Mouse (Mus musculus): ENCODE measurements around the gene Atp8a2. TPM values are rescaled to one million over a fixed set of nuclear protein-coding genes. Genes with fewer than 3 reads are reported as not detected.

The Atp8a2 gene
- polyA plus RNA-seq, 1 experiment from 2014 or later: 9.0 TPM

- 73% methylated on average over 7 of the region's 7 CpGs for WGBS
- H3K4me1 ChIP-seq (ENCODE audit: control insufficient read depth, insufficient read depth, low read length): no peaks in the 10 kb centered on the region
- no peaks in the 10 kb centered on the region for H3K36me3 ChIP-seq (ENCODE audit: control insufficient read depth, insufficient read depth, low read length)
- no peak overlapping the region for H3K27ac ChIP-seq (ENCODE audit: low read depth, low read length)
- H3K9me3 ChIP-seq (ENCODE audit: control insufficient read depth, low read length): 0 out of 2 replicates have a peak, but pooled peaks cover 2% of the 10 kb centered on the region
- no peak overlapping the region for H3K4me2 ChIP-seq (ENCODE audit: low read depth)
- no peak overlapping the region for H3K4me3 ChIP-seq (ENCODE audit: low read depth, low read length)
- ATAC-seq (ENCODE audit: insufficient read depth, low FRiP score, low TSS enrichment) (no peak), DNase-seq (ENCODE audit: low spot score) (no peak)
- no peaks in the 10 kb centered on the region for H3K27me3 ChIP-seq (ENCODE audit: control insufficient read depth, insufficient read depth, low read length)
- H3K9ac ChIP-seq (ENCODE audit: low read length): no peak overlapping the region
Measured at GRCm38 (mm10) chr14:59868369-59868768, 328.6 kb downstream of the Atp8a2 start.

DNA sequence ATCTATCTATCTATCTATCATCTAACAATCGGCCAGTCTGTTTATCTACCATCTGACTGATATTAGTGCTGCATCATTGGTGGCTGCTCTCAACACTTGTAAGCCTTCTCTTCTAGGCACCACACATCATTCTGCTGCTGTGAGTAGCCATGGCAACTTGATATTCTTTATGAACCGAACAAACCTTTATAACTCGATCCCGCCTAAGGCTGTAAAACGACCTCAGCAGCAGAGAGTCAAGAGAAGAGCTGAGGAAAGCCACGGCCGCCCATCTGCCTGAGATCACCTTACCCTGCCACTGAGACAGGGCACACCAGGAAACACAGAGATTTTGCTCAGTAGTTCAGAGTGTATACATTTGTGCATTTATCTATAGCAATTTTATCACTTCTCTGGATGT, 329.2 kb downstream of the Atp8a2 start:
- Histone ChIP-seq H3K36me3 (ENCODE audit: control insufficient read depth, insufficient read depth, low read length) (no peaks in the 10 kb centered on the region), H3K27me3 (ENCODE audit: control insufficient read depth, insufficient read depth, low read length) (no peaks in the 10 kb centered on the region), H3K4me1 (ENCODE audit: control insufficient read depth, insufficient read depth, low read length) (no peaks in the 10 kb centered on the region), H3K9me3 (ENCODE audit: control insufficient read depth, low read length) (0 out of 2 replicates have a peak, but pooled peaks cover 2% of the 10 kb centered on the region), H3K9ac (ENCODE audit: low read length) (no peak overlapping the region), H3K4me3 (ENCODE audit: low read depth, low read length) (no peak overlapping the region), H3K27ac (ENCODE audit: low read depth, low read length) (no peak overlapping the region), H3K4me2 (ENCODE audit: low read depth) (no peak overlapping the region)
- 55% methylated on average over 7 of the region's 7 CpGs for WGBS
- no peak for ATAC-seq (ENCODE audit: insufficient read depth, low FRiP score, low TSS enrichment)
- no peak for DNase-seq (ENCODE audit: low spot score)

GRCm38 (mm10) chr14:59866001-59866400, 331.0 kb downstream of the Atp8a2 start:
- Histone ChIP-seq H3K9ac (ENCODE audit: low read length) (no peak overlapping the region), H3K4me3 (ENCODE audit: low read depth, low read length) (no peak overlapping the region), H3K27ac (ENCODE audit: low read depth, low read length) (no peak overlapping the region), H3K9me3 (ENCODE audit: control insufficient read depth, low read length) (0 out of 2 replicates have a peak, but pooled peaks cover 2% of the 10 kb centered on the region), H3K4me1 (ENCODE audit: control insufficient read depth, insufficient read depth, low read length) (no peaks in the 10 kb centered on the region), H3K4me2 (ENCODE audit: low read depth) (no peak overlapping the region), H3K27me3 (ENCODE audit: control insufficient read depth, insufficient read depth, low read length) (no peaks in the 10 kb centered on the region), H3K36me3 (ENCODE audit: control insufficient read depth, insufficient read depth, low read length) (no peaks in the 10 kb centered on the region)
- ATAC-seq (ENCODE audit: insufficient read depth, low FRiP score, low TSS enrichment): no peak
- WGBS: 64% methylated on average over 5 of the region's 5 CpGs
- DNase-seq (ENCODE audit: low spot score): no peak

GRCm38 (mm10) chr14:59862351-59862750, 334.6 kb downstream of the Atp8a2 start:
- DNase-seq (ENCODE audit: low spot score): no peak
- H3K27ac ChIP-seq (ENCODE audit: low read depth, low read length): no peak overlapping the region

GRCm38 (mm10) chr14:59859830-59860229, 337.1 kb downstream of the Atp8a2 start:
- 93% methylated on average over 11 of the region's 11 CpGs for WGBS

More at GRCm38 (mm10) chr14:59862351-59862750, 334.6 kb downstream of the Atp8a2 start:
- no peaks in the 10 kb centered on the region for H3K27me3 ChIP-seq (ENCODE audit: control insufficient read depth, insufficient read depth, low read length)
- H3K36me3 ChIP-seq (ENCODE audit: control insufficient read depth, insufficient read depth, low read length): no peaks in the 10 kb centered on the region
- no peaks in the 10 kb centered on the region for H3K4me1 ChIP-seq (ENCODE audit: control insufficient read depth, insufficient read depth, low read length)
- H3K4me3 ChIP-seq (ENCODE audit: low read depth, low read length): no peak overlapping the region
- 55% methylated on average over 4 of the region's 4 CpGs for WGBS
- ATAC-seq (ENCODE audit: insufficient read depth, low FRiP score, low TSS enrichment): no peak
- H3K4me2 ChIP-seq (ENCODE audit: low read depth): no peak overlapping the region
- H3K9me3 ChIP-seq (ENCODE audit: control insufficient read depth, low read length): 0 out of 2 replicates have a peak, but pooled peaks cover 2% of the 10 kb centered on the region
- no peak overlapping the region for H3K9ac ChIP-seq (ENCODE audit: low read length)

DNA sequence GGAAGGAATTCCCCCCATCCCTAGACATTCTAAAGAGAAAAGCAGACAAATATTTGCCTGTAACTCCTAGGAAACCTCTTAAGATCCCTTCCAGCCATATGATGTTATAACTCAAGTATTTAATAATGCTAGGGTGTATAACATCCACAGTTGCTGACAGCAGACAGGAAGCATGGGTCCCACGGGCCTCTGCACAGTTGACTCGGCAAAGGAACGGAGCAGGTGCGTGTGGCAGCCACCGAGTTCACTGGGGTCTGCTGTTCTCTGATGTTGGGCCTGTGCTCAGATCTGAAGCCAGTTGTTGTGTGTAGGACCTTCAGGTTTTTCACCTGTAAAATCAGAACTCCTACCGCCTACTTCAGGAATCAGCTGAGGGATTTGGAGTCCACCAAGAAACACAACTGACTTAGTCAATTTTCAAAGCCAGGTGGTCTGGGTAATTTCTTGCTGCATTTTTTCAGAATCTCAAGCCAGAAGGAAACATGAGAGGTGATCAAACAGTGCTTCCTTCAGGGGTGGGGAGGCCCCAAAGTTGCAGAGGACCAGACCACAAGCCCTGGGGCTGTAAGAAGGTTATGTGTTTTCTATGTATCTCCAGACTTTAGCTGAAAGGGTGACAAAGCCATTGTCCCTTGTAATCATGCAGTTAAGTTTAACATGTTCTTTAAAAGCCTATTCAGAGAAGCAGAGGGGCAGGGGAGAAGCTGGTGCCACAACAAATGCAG, 338.3 kb downstream of the Atp8a2 start:
- WGBS: 85% methylated on average over 6 of the region's 6 CpGs
- no peaks in the 10 kb centered on the region for H3K4me1 ChIP-seq (ENCODE audit: control insufficient read depth, insufficient read depth, low read length)
- no peak overlapping the region for H3K4me3 ChIP-seq (ENCODE audit: low read depth, low read length)
- H3K36me3 ChIP-seq (ENCODE audit: control insufficient read depth, insufficient read depth, low read length): no peaks in the 10 kb centered on the region
- no peak for ATAC-seq (ENCODE audit: insufficient read depth, low FRiP score, low TSS enrichment)
- H3K27me3 ChIP-seq (ENCODE audit: control insufficient read depth, insufficient read depth, low read length): no peaks in the 10 kb centered on the region
- no peak overlapping the region for H3K27ac ChIP-seq (ENCODE audit: low read depth, low read length)
- H3K9me3 ChIP-seq (ENCODE audit: control insufficient read depth, low read length): no peaks in the 10 kb centered on the region
- H3K9ac ChIP-seq (ENCODE audit: low read length): no peak overlapping the region
- DNase-seq (ENCODE audit: low spot score): no peak
- no peak overlapping the region for H3K4me2 ChIP-seq (ENCODE audit: low read depth)

More at GRCm38 (mm10) chr14:59859830-59860229, 337.1 kb downstream of the Atp8a2 start:
- no peak overlapping the region for H3K27ac ChIP-seq (ENCODE audit: low read depth, low read length)
- 0 out of 2 replicates have a peak, but pooled peaks cover 2% of the 10 kb centered on the region for H3K9me3 ChIP-seq (ENCODE audit: control insufficient read depth, low read length)
- H3K27me3 ChIP-seq (ENCODE audit: control insufficient read depth, insufficient read depth, low read length): no peaks in the 10 kb centered on the region
- no peaks in the 10 kb centered on the region for H3K36me3 ChIP-seq (ENCODE audit: control insufficient read depth, insufficient read depth, low read length)
- H3K4me3 ChIP-seq (ENCODE audit: low read depth, low read length): no peak overlapping the region
- DNase-seq (ENCODE audit: low spot score) (no peak), ATAC-seq (ENCODE audit: insufficient read depth, low FRiP score, low TSS enrichment) (no peak)
- no peaks in the 10 kb centered on the region for H3K4me1 ChIP-seq (ENCODE audit: control insufficient read depth, insufficient read depth, low read length)
- H3K9ac ChIP-seq (ENCODE audit: low read length): no peak overlapping the region
- H3K4me2 ChIP-seq (ENCODE audit: low read depth): no peak overlapping the region

DNA sequence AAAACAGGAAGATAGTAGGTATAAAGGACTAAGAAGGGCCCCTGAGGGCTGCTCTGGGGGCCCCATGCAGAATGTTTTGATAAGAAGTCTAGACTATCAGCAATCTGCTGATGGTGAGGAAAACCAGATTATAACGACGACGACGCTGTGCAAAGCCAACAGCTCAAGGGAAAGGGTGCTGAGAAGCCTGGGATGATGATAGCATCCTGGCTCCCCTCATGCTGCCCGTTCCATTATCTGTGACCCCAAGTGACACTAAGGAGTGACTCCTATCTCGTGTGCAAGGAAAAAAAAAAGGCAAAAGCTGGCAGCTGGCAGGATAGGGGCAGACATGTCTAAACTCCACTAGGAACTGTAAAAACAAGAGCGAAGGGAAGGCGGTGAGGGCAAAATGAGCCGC, 343.8 kb downstream of the Atp8a2 start:
- ATAC-seq (ENCODE audit: insufficient read depth, low FRiP score, low TSS enrichment) (no peak), DNase-seq (ENCODE audit: low spot score) (no peak)
- Histone ChIP-seq H3K4me2 (ENCODE audit: low read depth) (no peak overlapping the region), H3K4me3 (ENCODE audit: low read depth, low read length) (no peak overlapping the region), H3K27me3 (ENCODE audit: control insufficient read depth, insufficient read depth, low read length) (no peaks in the 10 kb centered on the region), H3K4me1 (ENCODE audit: control insufficient read depth, insufficient read depth, low read length) (no peaks in the 10 kb centered on the region), H3K9ac (ENCODE audit: low read length) (no peak overlapping the region), H3K9me3 (ENCODE audit: control insufficient read depth, low read length) (no peaks in the 10 kb centered on the region), H3K27ac (ENCODE audit: low read depth, low read length) (no peak overlapping the region), H3K36me3 (ENCODE audit: control insufficient read depth, insufficient read depth, low read length) (no peaks in the 10 kb centered on the region)
- WGBS: 74% methylated on average over 9 of the region's 9 CpGs

DNA sequence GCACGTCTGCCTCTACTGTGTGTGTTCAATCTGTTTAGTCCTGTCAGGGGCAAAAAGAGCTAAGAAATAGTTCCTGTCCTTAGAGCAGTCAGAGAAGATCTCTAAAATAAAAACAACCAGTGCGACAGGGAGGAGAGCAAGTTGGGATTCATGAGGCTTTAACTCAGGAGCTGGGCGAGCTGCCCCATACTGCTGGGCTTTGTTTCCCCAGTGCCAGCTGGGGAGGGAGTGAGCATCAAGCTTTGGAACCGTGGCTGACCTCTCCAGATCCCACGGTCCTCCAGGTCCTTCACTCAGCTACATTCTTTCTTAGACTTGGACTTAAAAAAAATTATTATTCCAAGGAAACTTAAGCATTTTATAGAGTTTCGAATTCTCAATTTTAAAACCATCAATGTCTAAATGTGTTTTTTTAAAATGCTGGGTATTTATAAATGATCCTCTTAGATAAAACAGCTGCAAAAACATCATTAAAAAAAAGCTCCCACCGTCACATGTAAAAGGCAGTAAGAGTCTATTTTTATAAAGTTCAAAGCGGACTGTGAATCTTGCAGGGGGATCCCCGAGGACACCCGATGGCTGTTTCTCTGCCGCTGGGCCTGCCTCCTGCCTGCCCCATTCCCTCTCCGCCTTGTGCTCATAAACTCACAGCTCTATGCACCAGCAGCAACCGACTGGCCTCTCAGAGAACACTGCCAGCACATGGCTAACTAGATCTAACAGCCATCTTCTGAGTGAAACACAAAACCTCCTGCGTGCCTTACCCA, 350.2 kb downstream of the Atp8a2 start:
- DNase-seq (ENCODE audit: low spot score) (peak; percentile 26), ATAC-seq (ENCODE audit: insufficient read depth, low FRiP score, low TSS enrichment) (no peak)
- WGBS: 28% methylated on average over 14 of the region's 14 CpGs
- Histone ChIP-seq H3K4me3 (ENCODE audit: low read depth, low read length) (no peak overlapping the region), H3K36me3 (ENCODE audit: control insufficient read depth, insufficient read depth, low read length) (no peaks in the 10 kb centered on the region), H3K9me3 (ENCODE audit: control insufficient read depth, low read length) (no peaks in the 10 kb centered on the region), H3K4me1 (ENCODE audit: control insufficient read depth, insufficient read depth, low read length) (no peaks in the 10 kb centered on the region), H3K4me2 (ENCODE audit: low read depth) (no peak overlapping the region), H3K27ac (ENCODE audit: low read depth, low read length) (no peak overlapping the region), H3K9ac (ENCODE audit: low read length) (no peak overlapping the region), H3K27me3 (ENCODE audit: control insufficient read depth, insufficient read depth, low read length) (no peaks in the 10 kb centered on the region)
